Mouse (Mus musculus) adrenal gland, adult 18-20 months (tissue): ENCODE data around the gene Dirc2. TPM values are rescaled to one million over a fixed set of nuclear protein-coding genes. Genes with fewer than 3 reads are reported as not detected.
A peak's percentile ranks its signal among the peaks of the same experiment; 100 is the strongest.

ENCODE experiments used
- DNase-seq, 2 experiments: peaks; one replicate each; pipeline ENCODE4 v3.0.0; 2021 to 2022; ENCODE audit warnings: low spot score in 2 of 2
- total RNA-seq, 2 experiments: library from RNA; stranded (reverse); gene quantifications; 1 replicate in 1 of 2; 2 replicates in 1 of 2; pipeline ENCODE4 v1.2.3; 2021

Dirc2 gene
- total RNA-seq, 2 experiments from 2014 or later: 28.1 to 33.2 TPM

DNA sequence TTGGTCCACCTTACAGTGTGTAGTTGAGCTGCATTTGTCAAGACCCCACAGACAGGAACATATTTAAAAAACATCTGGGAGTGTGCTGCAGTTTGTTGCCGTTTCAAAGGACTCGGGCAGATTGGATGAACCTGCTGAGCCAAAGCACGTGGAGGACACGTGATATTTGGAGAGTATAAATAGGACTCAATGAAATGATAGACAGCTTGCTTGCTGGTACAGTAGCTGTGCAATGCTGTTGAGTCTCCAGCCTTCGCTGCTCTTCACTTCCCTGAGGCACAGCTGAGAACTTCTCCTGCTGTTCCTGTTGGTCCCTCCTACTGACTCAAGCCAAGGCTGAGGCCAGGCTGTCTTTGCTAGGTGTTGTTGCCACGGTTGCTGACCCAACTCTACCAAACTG is 28.2 kb downstream of the Dirc2 start:
- DNase-seq: no peak

DNA sequence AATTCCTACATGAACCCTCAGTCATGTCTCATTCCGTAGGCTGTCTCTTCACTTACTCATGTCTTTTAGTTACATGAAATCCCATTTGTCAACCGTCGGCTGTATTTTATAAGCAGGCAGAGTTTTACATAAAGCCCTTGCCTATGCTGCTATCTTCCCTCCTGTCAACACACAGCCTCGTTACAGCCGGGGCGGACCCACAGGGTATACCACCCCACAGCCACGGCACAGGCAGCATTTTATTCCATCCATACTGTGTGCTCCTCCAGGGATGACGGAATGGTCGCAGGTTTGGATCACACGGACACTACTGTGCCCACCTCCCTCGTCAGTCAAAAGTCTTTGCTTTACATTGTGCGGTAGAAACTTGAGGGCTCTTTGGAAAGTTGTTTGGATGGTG is 28.8 kb downstream of the Dirc2 start:
- DNase-seq: no peak

DNA sequence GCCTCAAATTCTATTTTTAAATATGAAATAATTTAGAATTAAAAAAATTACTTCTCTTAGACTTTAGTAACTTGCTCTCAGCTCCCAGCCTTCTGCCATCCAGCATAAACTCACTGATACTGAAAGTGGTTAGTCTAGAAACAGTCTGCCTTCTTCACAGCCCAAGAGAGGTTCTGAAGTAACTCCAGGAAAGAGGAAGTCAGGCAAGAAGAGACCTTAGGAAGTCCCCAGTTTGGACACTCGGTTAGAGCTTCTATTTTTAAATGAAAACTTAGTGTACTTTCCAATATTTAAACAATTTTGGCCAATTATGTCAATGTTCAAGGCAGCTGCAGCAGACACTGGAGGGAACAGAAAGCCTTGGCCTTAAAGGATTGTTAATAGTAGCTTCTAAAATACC is 29.6 kb downstream of the Dirc2 start:
- no peak for DNase-seq

GRCm38 (mm10) chr16:35738096-35738767 is 30.9 kb downstream of the Dirc2 start:
- no peak for DNase-seq

GRCm38 (mm10) chr16:35734038-35734437 is 35.1 kb downstream of the Dirc2 start:
- peak; percentile 67 to 80 for DNase-seq

DNA sequence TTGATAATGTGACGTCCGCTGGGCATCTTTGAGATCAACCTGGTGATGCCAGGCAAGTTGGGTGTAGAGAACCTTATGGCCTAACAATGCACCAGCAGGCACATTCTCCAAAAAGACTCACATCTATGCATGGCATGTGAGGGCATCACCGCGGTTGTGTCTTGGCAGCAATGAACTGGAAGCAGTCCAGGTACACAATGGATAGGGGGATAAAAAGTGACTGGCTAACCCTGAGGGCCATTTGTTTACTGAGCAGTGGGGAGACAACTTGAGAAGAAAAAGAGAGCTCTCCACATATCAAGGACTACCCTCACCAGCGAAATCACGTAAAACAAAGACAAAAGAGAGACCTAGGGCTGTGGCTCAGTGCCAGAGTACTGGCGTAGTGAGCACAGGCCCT is 37.1 kb downstream of the Dirc2 start:
- no peak for DNase-seq

DNA sequence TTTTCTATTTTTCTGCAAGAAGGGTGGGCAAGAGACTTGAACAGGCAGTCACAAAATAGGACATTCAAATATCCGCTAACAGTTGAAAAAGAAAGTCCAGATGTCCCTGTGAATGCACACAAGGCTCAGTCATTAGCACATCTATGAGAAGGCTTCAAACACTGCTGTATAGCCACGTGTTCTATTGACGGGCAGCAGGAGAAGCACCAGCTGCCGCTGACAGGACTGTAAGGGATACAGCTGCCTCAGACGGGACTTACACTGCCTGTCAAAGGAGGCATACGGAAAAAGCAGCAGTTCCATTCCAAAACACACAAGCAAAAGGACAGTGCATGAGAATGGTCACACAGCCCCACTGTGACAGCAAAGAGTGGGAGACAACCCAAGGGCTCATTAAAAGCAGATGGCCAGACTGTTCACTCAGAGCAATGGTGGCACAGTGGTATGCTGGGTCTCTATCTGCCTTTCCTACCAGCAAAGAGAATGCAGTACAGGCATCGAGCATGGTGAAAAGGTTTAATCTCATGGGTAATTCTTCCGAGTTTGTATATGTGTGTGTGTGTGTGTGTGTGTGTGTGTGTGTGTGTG is 39.9 kb downstream of the Dirc2 start:
- DNase-seq: no peak

DNA sequence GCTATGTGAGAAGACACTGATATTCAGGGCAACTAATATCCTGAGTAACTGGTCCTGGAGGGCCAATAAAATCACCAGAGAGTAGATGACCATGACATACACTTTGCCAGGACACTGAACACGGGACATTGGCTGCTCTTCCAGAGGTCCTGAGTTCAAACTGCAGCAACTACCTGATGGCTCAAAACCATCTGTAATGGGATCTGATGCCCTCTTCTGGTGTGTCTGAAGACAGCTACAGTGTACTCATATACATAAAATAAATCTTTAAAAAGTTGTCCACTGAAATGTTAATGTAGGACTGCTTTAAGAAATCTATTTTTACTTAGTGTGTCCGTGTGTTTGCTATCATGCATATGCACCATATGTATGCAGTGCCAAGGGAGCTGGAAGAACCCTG is 42.6 kb downstream of the Dirc2 start:
- DNase-seq: no peak

DNA sequence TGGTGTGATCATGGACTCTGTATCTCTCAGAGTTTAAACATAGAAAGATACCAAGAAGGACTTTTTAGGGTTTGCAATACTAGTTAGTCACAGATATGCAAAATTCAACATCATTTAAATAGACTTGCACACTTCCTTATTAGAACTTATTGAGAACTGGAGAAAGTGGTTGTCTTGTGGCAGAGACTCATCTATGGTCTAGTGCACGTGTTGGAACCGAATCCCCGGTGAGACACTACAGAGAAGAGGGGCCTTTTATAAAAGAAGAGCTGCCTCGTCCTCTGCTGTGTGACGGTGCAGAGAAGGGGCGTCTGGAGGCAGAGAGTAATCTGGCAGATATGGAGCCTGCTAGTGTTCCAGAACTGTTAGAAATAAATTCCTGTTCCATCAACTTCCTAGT is 44.6 kb downstream of the Dirc2 start:
- no peak for DNase-seq

DNA sequence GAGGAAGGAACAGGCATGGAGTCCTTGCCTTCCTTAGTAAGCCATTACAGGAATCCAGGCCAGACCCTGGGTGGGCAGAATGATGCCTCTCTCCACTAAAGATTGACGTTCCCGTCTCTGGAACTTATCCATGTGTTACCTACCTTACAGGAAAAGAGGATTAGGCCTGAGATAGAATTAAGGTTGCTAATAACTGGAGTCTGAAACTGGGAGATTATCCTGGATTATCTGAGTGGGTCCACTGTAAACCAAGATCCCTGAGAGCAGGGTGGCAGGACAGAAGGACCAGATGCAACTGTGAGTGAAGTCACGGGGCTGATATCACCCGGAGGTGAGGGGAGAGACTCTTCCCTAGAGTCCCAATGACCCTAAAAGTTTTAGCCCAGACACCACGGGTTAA is 51.4 kb downstream of the Dirc2 start:
- no peak for DNase-seq

DNA sequence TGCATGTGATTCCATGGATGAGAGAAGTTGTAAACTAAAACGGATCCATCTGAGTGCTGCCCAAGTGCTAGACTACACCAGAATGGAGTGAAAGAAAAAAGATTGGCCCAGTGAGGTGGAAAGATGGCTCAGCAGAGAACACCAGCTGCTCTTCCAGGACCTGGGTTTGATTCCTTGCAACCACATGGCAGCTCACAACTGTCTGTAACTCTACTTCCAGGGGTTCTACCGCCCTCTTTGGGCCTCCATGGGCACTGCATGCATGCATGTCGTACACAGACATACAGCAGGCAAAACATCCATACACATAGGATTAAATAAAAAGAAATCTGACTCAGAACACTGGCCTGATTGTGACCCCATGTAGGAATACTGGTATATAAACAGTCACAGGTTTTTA is 52.9 kb downstream of the Dirc2 start:
- no peak for DNase-seq

DNA sequence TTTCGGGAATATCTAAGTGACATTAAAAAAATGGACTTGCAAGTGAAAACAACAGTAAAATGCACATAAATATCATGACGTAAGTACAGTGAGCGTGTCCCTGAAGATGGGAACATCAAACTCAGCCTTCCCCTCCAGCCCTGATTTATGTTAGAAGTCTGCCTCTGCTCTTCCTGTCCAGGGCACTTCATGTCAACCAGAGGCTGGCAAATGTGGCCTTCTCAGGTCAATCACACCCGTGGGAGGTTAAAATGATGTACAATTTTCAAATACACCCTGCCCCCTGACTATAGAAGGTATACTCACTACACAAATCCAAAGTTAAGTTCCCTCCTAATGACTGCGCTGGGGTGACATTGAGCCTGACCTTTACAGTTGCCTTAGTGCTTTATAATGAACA is 53.4 kb downstream of the Dirc2 start:
- DNase-seq: no peak

DNA sequence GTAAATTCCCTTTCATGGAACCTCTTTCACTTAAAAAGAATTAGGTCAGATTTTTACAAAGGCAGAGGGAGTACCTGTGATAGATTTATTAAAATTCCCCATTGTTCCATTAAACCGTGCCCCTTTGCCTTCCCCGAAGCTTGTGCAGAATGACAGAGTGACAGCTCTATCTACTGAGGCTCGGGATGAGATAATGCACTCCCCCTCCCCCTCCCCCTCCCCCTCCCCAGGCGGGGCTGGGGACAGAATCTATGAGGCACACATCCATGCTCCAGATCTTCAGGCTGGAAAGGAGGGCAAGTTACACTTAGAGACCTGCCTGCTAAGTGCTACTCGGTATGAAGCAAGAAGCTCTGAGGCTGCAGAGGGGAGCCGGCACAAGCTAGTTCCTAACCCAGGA is 53.8 kb downstream of the Dirc2 start:
- no peak for DNase-seq

- no peak for DNase-seq
Observed at GRCm38 (mm10) chr16:35714689-35715088, 54.5 kb downstream of the Dirc2 start.

DNA sequence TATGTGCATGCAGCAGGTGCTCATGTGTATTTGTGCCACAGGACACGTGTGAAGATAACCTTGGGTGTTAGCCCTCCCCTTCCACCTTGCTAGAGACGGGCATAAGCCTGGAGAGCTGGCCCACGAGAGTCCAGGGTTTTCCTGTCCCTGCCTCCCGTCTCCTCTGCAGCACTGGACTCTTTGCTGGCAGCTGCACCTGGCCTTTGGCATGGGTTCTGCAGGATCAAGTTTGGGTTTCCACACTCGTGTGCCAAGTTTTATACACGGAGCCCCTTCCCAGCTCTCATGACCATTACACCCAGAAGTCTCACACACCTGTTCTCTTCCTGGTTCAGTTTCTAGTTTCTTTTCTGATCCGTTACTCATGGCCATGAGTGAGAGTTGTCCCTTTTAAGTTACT is 55.5 kb downstream of the Dirc2 start:
- DNase-seq: no peak

DNA sequence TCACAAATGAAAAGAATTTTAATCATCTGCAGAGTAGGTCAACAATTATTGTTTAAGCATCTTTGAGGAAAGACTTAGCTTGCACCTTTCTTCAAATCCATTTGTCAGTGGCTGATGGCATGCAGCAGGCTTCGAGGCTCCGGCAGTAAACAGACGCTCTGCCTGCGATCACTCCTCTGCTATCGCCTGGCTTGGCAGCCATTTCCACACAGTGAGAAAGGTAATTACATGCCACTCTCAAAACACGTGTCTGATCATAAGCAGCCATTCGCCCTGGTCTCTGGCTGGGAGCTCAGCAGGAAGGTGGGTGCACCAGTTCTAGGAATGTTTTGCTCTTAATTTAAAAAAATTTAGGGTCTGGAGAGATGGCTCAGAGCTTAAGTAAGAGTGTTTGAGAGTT is 58.2 kb downstream of the Dirc2 start:
- DNase-seq: no peak

GRCm38 (mm10) chr16:35707004-35707403 is 62.2 kb downstream of the Dirc2 start:
- DNase-seq: no peak

DNA sequence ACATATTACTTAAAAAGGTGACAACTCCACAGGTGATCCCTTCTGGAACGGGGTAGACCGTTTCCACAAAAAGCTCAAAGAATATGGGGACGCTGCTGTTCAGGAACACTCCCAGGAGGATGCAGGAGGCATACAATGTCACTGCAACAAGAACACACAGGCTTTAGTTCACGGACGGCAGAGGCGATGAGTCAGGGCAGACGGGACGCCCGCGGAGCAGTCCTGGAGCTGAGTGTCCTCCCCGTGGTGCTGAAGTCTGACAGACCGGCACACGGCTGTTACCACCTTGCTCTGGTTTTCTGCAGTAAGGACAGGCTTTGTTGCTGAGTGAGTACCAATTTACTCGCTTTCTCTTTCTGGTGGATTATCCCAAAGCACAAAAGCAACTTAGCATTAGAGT is 64.4 kb downstream of the Dirc2 start:
- no peak for DNase-seq

DNA sequence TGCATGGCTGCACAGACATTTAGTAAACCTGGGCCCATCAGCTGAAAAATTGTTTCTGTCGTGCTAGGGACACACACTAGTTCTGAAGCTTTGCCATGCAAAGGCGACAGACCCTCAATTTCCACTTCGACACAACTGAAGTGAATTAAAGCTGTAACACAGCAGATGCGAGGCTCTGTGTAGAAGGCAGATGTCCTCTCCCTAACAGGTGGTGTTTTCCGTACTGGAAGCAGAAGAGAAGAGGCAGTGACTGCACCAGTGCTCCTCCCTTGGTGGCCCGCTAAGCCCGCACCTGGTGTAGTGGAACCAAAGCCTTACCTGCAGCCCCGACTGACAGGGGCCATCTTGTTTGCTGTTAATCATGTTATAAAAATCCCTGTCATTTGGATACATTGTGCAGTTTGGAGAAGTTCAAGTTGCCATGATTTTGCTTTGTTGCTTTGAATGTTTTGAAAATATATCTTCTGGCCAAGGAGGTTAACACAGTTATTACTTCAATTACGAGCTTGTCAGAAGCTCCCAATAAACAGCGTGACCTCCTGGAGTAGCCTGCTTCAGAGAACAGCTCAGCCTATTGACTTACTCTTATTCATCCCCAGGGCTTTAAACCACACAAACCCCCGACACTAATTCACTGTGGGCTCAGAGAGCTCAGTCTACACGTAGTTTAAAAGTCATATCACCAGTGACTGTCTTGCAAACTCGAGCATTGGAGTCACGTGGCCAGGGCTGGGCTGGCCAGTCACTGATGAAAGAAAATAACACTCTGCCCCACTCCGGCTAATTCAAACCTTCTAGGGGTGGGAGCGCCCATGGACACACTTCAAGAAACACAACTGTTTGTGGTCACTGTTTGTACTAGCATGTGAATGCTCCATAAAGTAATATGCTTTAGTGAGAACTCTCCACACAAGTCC is 65.1 kb downstream of the Dirc2 start:
- DNase-seq: no peak

GRCm38 (mm10) chr16:35701823-35702222 is 67.3 kb downstream of the Dirc2 start:
- DNase-seq: no peak

GRCm38 (mm10) chr16:35696103-35696502 is 73.1 kb downstream of the Dirc2 start:
- no peak for DNase-seq

- no peak for DNase-seq
Observed at GRCm38 (mm10) chr16:35694250-35694846, 74.8 kb downstream of the Dirc2 start.
